In the genomic region with DNA sequence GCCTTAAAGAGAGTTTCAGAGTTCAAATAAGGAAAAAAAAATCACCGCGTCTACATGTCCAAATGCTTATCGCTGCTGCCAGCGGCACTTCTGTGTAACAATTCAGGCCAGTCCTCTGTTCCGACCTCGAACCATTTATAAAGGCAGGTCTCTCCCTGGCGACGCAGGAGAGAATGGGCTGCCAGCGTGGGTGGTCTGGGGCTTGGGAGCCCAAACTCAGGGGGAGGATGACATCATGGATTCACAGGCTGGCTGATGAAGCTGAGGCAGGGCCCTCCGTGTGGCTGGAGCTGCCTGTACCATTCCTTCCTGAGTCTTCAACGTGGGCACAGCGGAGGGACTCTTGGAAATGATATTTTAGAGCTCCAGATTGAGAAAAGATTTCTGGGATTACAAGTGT, we compare ENCODE assay signal across 10 mouse cellular contexts.
DNase-seq lines count a peak whose midpoint lies in the region; ATAC-seq and TF ChIP-seq lines count a peak whose summit lies in the region.
"Had no signal": no experiment of that assay in that cellular context is flagged by ENCODE, and none has a peak within 500 bp of the region (broad histone marks: within the 10 kb centered on the region; RNA-seq: fewer than 3 reads in every experiment).

No protein-coding gene starts in this region.

- ATAC-seq in kidney, embryonic 14.5 days (ENCODE audit: low FRiP score, low TSS enrichment): peak; percentile 52; the same call in 1 of the 2 replicates
- no peak for ATAC-seq in stomach, postnatal 0 days (ENCODE audit: low FRiP score, low TSS enrichment)

- no peak for TF ChIP-seq CTCF in stomach, postnatal 0 days (IDR thresholded peaks at IDR 0.05; ENCODE audit: low read depth)

- no peak overlapping the region for H3K9ac ChIP-seq in kidney, embryonic 14.5 days (ENCODE audit: low read depth, low read length)
- no peak overlapping the region for H3K9ac ChIP-seq in stomach, postnatal 0 days (ENCODE audit: low read length)

- H3K36me3 ChIP-seq in kidney, embryonic 14.5 days (ENCODE audit: control insufficient read depth, insufficient read depth, low read length): no peaks in the 10 kb centered on the region
- no peaks in the 10 kb centered on the region for H3K36me3 ChIP-seq in embryonic facial prominence, embryonic 10.5 days (replicated peaks)
- no peaks in the 10 kb centered on the region for H3K36me3 ChIP-seq in stomach, postnatal 0 days (ENCODE audit: control insufficient read depth, insufficient read depth, low read length)
- H3K36me3 ChIP-seq: G1E had no signal

- no peak for TF ChIP-seq EP300 in stomach, postnatal 0 days (optimal IDR thresholded peaks at IDR 0.05)

- H3K27ac ChIP-seq in kidney, embryonic 14.5 days (ENCODE audit: low read depth, low read length): no peak overlapping the region
- peak overlapping the region; percentile 72 for H3K27ac ChIP-seq in embryonic facial prominence, embryonic 10.5 days (replicated peaks)
- H3K27ac ChIP-seq in stomach, postnatal 0 days (replicated peaks): peak overlapping the region; percentile 40; the same call in 1 of the 2 replicates

- no peaks in the 10 kb centered on the region for H3K27me3 ChIP-seq in kidney, embryonic 14.5 days (ENCODE audit: control insufficient read depth, insufficient read depth, low read length)
- 0 out of 2 replicates have a peak, but pooled peaks cover 3% of the 10 kb centered on the region for H3K27me3 ChIP-seq in embryonic facial prominence, embryonic 10.5 days (replicated peaks; ENCODE audit: low read depth, poor library complexity, severe bottlenecking)
- H3K27me3 ChIP-seq in stomach, postnatal 0 days (ENCODE audit: control insufficient read depth, insufficient read depth, low read length): no peaks in the 10 kb centered on the region

- peaks cover 9% of the 10 kb centered on the region for H3K4me1 ChIP-seq in kidney, embryonic 14.5 days (ENCODE audit: control insufficient read depth, insufficient read depth, low read length)
- peaks cover 30% of the 10 kb centered on the region for H3K4me1 ChIP-seq in embryonic facial prominence, embryonic 10.5 days
- no peaks in the 10 kb centered on the region for H3K4me1 ChIP-seq in stomach, postnatal 0 days (replicated peaks; ENCODE audit: control insufficient read depth, insufficient read depth)

- DNase-seq in kidney, postnatal 25 days: no peak
- peak; percentile 81 for DNase-seq in embryonic facial prominence, embryonic 10.5 days (ENCODE audit: low spot score)
- peak; percentile 35 for DNase-seq in heart, postnatal 4 days
- peak; percentile 82 for DNase-seq in mesoderm, embryonic 11.5 days (ENCODE audit: low read depth, low spot score)
- DNase-seq in stomach, postnatal 0 days (ENCODE audit: low spot score): no peak
- no peak for DNase-seq in ovary, postnatal 14 days (ENCODE audit: low spot score)
- no peak for DNase-seq in urinary bladder, adult 18-20 months (ENCODE audit: low spot score in 2 of 2)

- WGBS in kidney, embryonic 14.5 days: 27% methylated on average over 12 of the region's 12 CpGs
- WGBS in embryonic facial prominence, embryonic 10.5 days: 25% methylated on average over 12 of the region's 12 CpGs
- WGBS in stomach, postnatal 0 days: 20% methylated on average over 12 of the region's 12 CpGs

- no peaks in the 10 kb centered on the region for H3K9me3 ChIP-seq in kidney, embryonic 14.5 days (ENCODE audit: control insufficient read depth, low read length)
- H3K9me3 ChIP-seq in embryonic facial prominence, embryonic 10.5 days: no peaks in the 10 kb centered on the region
- no peaks in the 10 kb centered on the region for H3K9me3 ChIP-seq in stomach, postnatal 0 days (ENCODE audit: control insufficient read depth, low read length)

- H3K4me3 ChIP-seq in kidney, embryonic 14.5 days (ENCODE audit: low read length): no peak overlapping the region
- H3K4me3 ChIP-seq in embryonic facial prominence, embryonic 10.5 days: no peak overlapping the region
- no peak overlapping the region for H3K4me3 ChIP-seq in stomach, postnatal 0 days (ENCODE audit: low read depth, low read length)
- H3K4me3 ChIP-seq: erythroblast, embryonic 14.5 days had no signal

- H3K4me2 ChIP-seq in kidney, embryonic 14.5 days (replicated peaks; ENCODE audit: low read depth, low read length): no peak overlapping the region
- H3K4me2 ChIP-seq in stomach, postnatal 0 days (replicated peaks; ENCODE audit: low read depth): no peak overlapping the region

Comparison
In these comparisons a context has a peak if more than half of its experiments do, and no peak if none do; other contexts are left out.
1. DNase-seq: peak in embryonic facial prominence, embryonic 10.5 days (single experiment), heart, postnatal 4 days (single experiment) and mesoderm, embryonic 11.5 days (single experiment); none in kidney, postnatal 25 days (0 of 2), stomach, postnatal 0 days (single experiment), ovary, postnatal 14 days (single experiment) and urinary bladder, adult 18-20 months (0 of 2).